In the genomic region with DNA sequence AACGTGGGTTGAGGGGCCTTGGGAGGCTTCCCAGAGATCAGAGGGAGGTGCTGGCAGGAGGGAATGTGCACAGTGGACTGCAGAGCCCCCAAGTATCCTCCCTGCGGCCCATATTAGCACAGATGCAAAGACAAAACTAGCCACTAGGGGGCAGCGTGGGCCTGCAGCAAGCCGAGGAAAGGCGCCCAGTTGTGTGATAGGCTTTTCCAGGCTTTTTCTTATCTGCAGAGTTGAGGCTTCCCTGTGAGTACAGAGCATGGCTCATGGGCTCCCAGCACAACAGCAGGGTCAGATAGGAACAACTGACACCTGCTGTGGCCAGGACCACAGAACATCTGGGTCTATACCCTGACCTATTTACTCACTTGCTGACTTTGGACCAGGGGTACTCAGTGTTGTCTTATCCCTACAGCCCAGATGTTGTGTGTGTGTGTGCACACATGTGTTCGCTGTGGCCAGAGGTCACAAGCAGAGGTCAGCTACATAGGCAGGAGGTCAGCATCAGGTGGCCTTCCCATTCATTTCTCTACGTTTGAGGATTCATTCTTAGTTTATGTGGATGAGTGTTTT, we compare ENCODE assay signal across 8 mouse cellular contexts. TPM values are rescaled to one million over a fixed set of nuclear protein-coding genes. Genes with fewer than 3 reads are reported as not detected.
DNase-seq lines count a peak whose midpoint lies in the region; ATAC-seq and TF ChIP-seq lines count a peak whose summit lies in the region.

No protein-coding gene starts in this region.

- 17% methylated on average over 7 of the region's 7 CpGs for WGBS in cerebellum, adult 2 months
- 21% methylated on average over 7 of the region's 7 CpGs for WGBS in hindbrain, embryonic 10.5 days

- H3K4me1 ChIP-seq in MEL (ENCODE audit: control insufficient read depth in 1 of 2, insufficient read depth in 2 of 2, low read length in 2 of 2) = peaks cover 0 to 22% of the 10 kb centered on the region in 2 experiments; a peak in 3 of 4 replicates
- H3K4me1 ChIP-seq in cerebellum, adult 2 months (ENCODE audit: control insufficient read depth, insufficient read depth, low read length) = peaks cover 12% of the 10 kb centered on the region
- no peaks in the 10 kb centered on the region for H3K4me1 ChIP-seq in hindbrain, embryonic 10.5 days (replicated peaks)

- no peak overlapping the region for H3K9ac ChIP-seq in MEL (ENCODE audit: control insufficient read depth, low read depth, low read length, poor library complexity, severe bottlenecking)

- no peaks in the 10 kb centered on the region for H3K9me3 ChIP-seq in MEL (replicated peaks; ENCODE audit: insufficient read depth, low read length)
- no peaks in the 10 kb centered on the region for H3K9me3 ChIP-seq in hindbrain, embryonic 10.5 days

- TF ChIP-seq CTCF in MEL (IDR thresholded peaks at IDR 0.05 in 2 of 3, conservative IDR thresholded peaks at IDR 0.05 in 1 of 3; ENCODE audit: control insufficient read depth in 1 of 3, insufficient read depth in 1 of 3, low read depth in 2 of 3, low read length in 3 of 3, poor library complexity in 1 of 3, severe bottlenecking in 1 of 3) = peak; percentile 87 to 97 (median 94)
- peak; percentile 93 for TF ChIP-seq CTCF in cerebellum, adult 2 months (IDR thresholded peaks at IDR 0.05; ENCODE audit: borderline replicate concordance, insufficient read depth, low read depth, low read length)

- no peak overlapping the region for H3K4me3 ChIP-seq in MEL (ENCODE audit: control insufficient read depth in 1 of 2, insufficient read depth in 1 of 2, low read depth in 2 of 2, low read length in 2 of 2)
- no peak overlapping the region for H3K4me3 ChIP-seq in cerebellum, adult 2 months (replicated peaks; ENCODE audit: insufficient read depth, low read depth, low read length)
- H3K4me3 ChIP-seq in hindbrain, embryonic 10.5 days = no peak overlapping the region

- H3K36me3 ChIP-seq in MEL (ENCODE audit: control insufficient read depth in 1 of 2, insufficient read depth in 2 of 2, low read length in 2 of 2) = peaks cover 10 to 11% of the 10 kb centered on the region in 2 experiments
- peaks cover 93% of the 10 kb centered on the region for H3K36me3 ChIP-seq in hindbrain, embryonic 10.5 days

- peak; percentile 89 for TF ChIP-seq RAD21 in MEL (IDR thresholded peaks at IDR 0.05; ENCODE audit: low read depth, low read length)

- ATAC-seq in frontal cortex, adult (ENCODE audit: low TSS enrichment) = peak; percentile 36

- peak in 1 of 2 experiments; percentile 22; a peak in 1 of 4 replicates for TF ChIP-seq POLR2A in MEL (IDR thresholded peaks at IDR 0.05; ENCODE audit: control insufficient read depth in 1 of 2, insufficient read depth in 1 of 2, low read depth in 1 of 2, low read length in 2 of 2, poor library complexity in 1 of 2)
- TF ChIP-seq POLR2A in cerebellum, adult 2 months (IDR thresholded peaks at IDR 0.05; ENCODE audit: borderline replicate concordance, insufficient read depth, low read length) = no peak

- H3K27me3 ChIP-seq in MEL (ENCODE audit: control insufficient read depth in 1 of 2, insufficient read depth in 2 of 2, low read length in 2 of 2) = no peaks in the 10 kb centered on the region
- H3K27me3 ChIP-seq in cerebellum, adult 2 months (ENCODE audit: control insufficient read depth, insufficient read depth, low read length) = no peaks in the 10 kb centered on the region
- no peaks in the 10 kb centered on the region for H3K27me3 ChIP-seq in hindbrain, embryonic 10.5 days (ENCODE audit: insufficient read depth, poor library complexity, severe bottlenecking)

- no peak for TF ChIP-seq EP300 in MEL (IDR thresholded peaks at IDR 0.05; ENCODE audit: low read depth in 1 of 2, low read length in 2 of 2)

- H3K27ac ChIP-seq in MEL (ENCODE audit: control insufficient read depth, low read depth, low read length) = no peak overlapping the region
- H3K27ac ChIP-seq in cerebellum, adult 2 months (ENCODE audit: insufficient read depth, low read length) = peak overlapping the region; percentile 10; the same call in 1 of the 2 replicates
- H3K27ac ChIP-seq in hindbrain, embryonic 10.5 days = no peak overlapping the region

- H3K79me2 ChIP-seq in MEL (ENCODE audit: control insufficient read depth, insufficient read depth, low read length, poor library complexity) = peaks cover 2% of the 10 kb centered on the region; the same call in 1 of the 2 replicates

- peak; percentile 83 for DNase-seq in MEL (ENCODE audit: low read depth, low spot score)
- peak; percentile 82 to 89 for DNase-seq in cerebellum, adult 2 months
- peak; percentile 84 for DNase-seq in hindbrain, embryonic 10.5 days (ENCODE audit: low spot score)
- DNase-seq in layer of hippocampus, adult 9-11 months = peak; percentile 70
- DNase-seq in lung, postnatal 14 days = peak; percentile 92
- peak; percentile 75 for DNase-seq in ovary, postnatal 36 days (ENCODE audit: low spot score)
- peak; percentile 86 for DNase-seq in thymus, postnatal 14 days

TF ChIP-seq in MEL, 35 proteins besides CTCF, POLR2A, EP300 and RAD21:
- TF ChIP-seq ZC3H11A (IDR thresholded peaks at IDR 0.05; ENCODE audit: low read depth, low read length) (peak; percentile 88), BHLHE40 (IDR thresholded peaks at IDR 0.05; ENCODE audit: borderline replicate concordance, low read depth, low read length) (0 out of 2 replicates have a peak, but pooled peaks have one; percentile 9), KAT2A (conservative IDR thresholded peaks at IDR 0.05; ENCODE audit: low read depth, low read length) (no peak), MXI1 (IDR thresholded peaks at IDR 0.05; ENCODE audit: low read depth, low read length) (peak; percentile 19; the same call in 1 of the 2 replicates), SIN3A (IDR thresholded peaks at IDR 0.05; ENCODE audit: low read length) (no peak), POLR2AphosphoS2 (IDR thresholded peaks at IDR 0.05; ENCODE audit: low read length) (no peak), GATA1 (IDR thresholded peaks at IDR 0.05; ENCODE audit: low read depth, low read length) (0 out of 2 replicates have a peak, but pooled peaks have one; percentile 8), SMC3 (IDR thresholded peaks at IDR 0.05; ENCODE audit: low read depth, low read length) (peak; percentile 89), MAFK (IDR thresholded peaks at IDR 0.05; ENCODE audit: borderline replicate concordance, low read depth, low read length) (no peak), MEF2A (IDR thresholded peaks at IDR 0.05; ENCODE audit: extremely low read depth, insufficient replicate concordance, low read depth, low read length, poor library complexity, severe bottlenecking) (no peak), MAX (IDR thresholded peaks at IDR 0.05; ENCODE audit: low read length) (no peak), TCF12 (IDR thresholded peaks at IDR 0.05; ENCODE audit: low read depth, low read length) (0 out of 2 replicates have a peak, but pooled peaks have one; percentile 27), NRF1 (IDR thresholded peaks at IDR 0.05; ENCODE audit: insufficient read depth, low read depth, low read length, poor library complexity, severe bottlenecking) (no peak)

RNA-seq across cellular contexts. Expression of a gene that starts 7.7 kb away (rescaled TPM):
- total RNA-seq in MEL (2012; rRNA removed) = 48.3 and 55.2 TPM in 2 replicates
- polyA plus RNA-seq in MEL (2012; ENCODE audit: insufficient read depth in 1 of 2, insufficient read length in 2 of 2, low read depth in 1 of 2, low replicate concordance in 2 of 2, missing spikeins in 1 of 2) = 100 to 1,000 TPM in 1 of 2 experiments, not detected in 1; 211 TPM
- polyA plus RNA-seq in cerebellum, adult 2 months (2012; rRNA removed) = 87.1 and 90.2 TPM in 2 replicates
- polyA plus RNA-seq in hindbrain, embryonic 10.5 days (2016; fragmentation: Nextera tagmentation; extraction: Ambion mirVana) = 138 and 158 TPM in 2 replicates

RNA-seq across cellular contexts. Expression of a gene that starts 30.8 kb away (rescaled TPM):
- 71.2 and 74.7 TPM in 2 replicates for total RNA-seq in MEL (2012; rRNA removed)
- 100 to 1,000 TPM in 1 of 2 experiments, 10 to 100 TPM in 1; 57.0 to 120 TPM for polyA plus RNA-seq in MEL (2012; ENCODE audit: insufficient read depth in 1 of 2, insufficient read length in 2 of 2, low read depth in 1 of 2, low replicate concordance in 2 of 2, missing spikeins in 1 of 2)
- polyA plus RNA-seq in cerebellum, adult 2 months (2012; rRNA removed) = 16.0 and 16.3 TPM in 2 replicates
- 50.1 and 58.6 TPM in 2 replicates for polyA plus RNA-seq in hindbrain, embryonic 10.5 days (2016; fragmentation: Nextera tagmentation; extraction: Ambion mirVana)

RNA-seq across cellular contexts. Expression of a gene that starts 30.9 kb away (rescaled TPM):
- total RNA-seq in MEL (2012; rRNA removed) = 80.5 and 155 TPM in 2 replicates
- 100 to 1,000 TPM; 219 to 558 TPM for polyA plus RNA-seq in MEL (2012; ENCODE audit: insufficient read depth in 1 of 2, insufficient read length in 2 of 2, low read depth in 1 of 2, low replicate concordance in 2 of 2, missing spikeins in 1 of 2)
- polyA plus RNA-seq in cerebellum, adult 2 months (2012; rRNA removed) = 13.6 and 15.4 TPM in 2 replicates
- 43.6 and 61.8 TPM in 2 replicates for polyA plus RNA-seq in hindbrain, embryonic 10.5 days (2016; fragmentation: Nextera tagmentation; extraction: Ambion mirVana)
